Mouse (Mus musculus) neural tube, embryonic 11.5 days (tissue): ENCODE data around the gene Tbc1d7. TPM values are rescaled to one million over a fixed set of nuclear protein-coding genes. Genes with fewer than 3 reads are reported as not detected.

Experiments
- ATAC-seq: fragments of 200-750 bp; cut with Nextera tagmentation; 2 replicates; pipeline ENCODE4 v1.8.0; 2017; ENCODE audit warnings: moderate number of reproducible peaks, mild to moderate bottlenecking, moderate TSS enrichment, moderate library complexity; ENCODE audit not compliant: insufficient read depth, low FRiP score, low TSS enrichment
- DNase-seq: peaks from one replicate; pipeline ENCODE4 v3.0.0-alpha.2; 2015; ENCODE audit warnings: low spot score
- H3K27ac ChIP-seq: fragments of 300-500 bp; sonication (generic); 2 replicates; pipeline ENCODE4 v1.5.1; 2014; ENCODE audit warnings: low read depth, mild to moderate bottlenecking, low read length
- H3K27me3 ChIP-seq: fragments of 300-500 bp; sonication (generic); 2 replicates; pipeline ENCODE4 v1.6.1; 2014; ENCODE audit warnings: mild to moderate bottlenecking, low read length, mixed read lengths; ENCODE audit not compliant: control insufficient read depth, insufficient read depth
- H3K36me3 ChIP-seq: fragments of 300-500 bp; sonication (generic); 2 replicates; pipeline ENCODE4 v1.6.1; 2014; ENCODE audit warnings: mild to moderate bottlenecking, low read length, moderate library complexity, mixed read lengths; ENCODE audit not compliant: control insufficient read depth, insufficient read depth
- H3K4me1 ChIP-seq: fragments of 300-500 bp; sonication (generic); 2 replicates; pipeline ENCODE4 v1.6.1; 2014; ENCODE audit warnings: low read length, mixed read lengths; ENCODE audit not compliant: control insufficient read depth, insufficient read depth
- H3K4me2 ChIP-seq: fragments of 300-500 bp; sonication (generic); 2 replicates; pipeline ENCODE4 v1.6.1; 2014; ENCODE audit warnings: low read depth, mild to moderate bottlenecking, moderate library complexity
- H3K4me3 ChIP-seq: fragments of 300-500 bp; sonication (generic); 2 replicates; pipeline ENCODE4 v1.5.1; 2014; ENCODE audit warnings: low read depth, low read length
- H3K9ac ChIP-seq: fragments of 300-500 bp; sonication (generic); 2 replicates; pipeline ENCODE4 v1.6.1; 2014; ENCODE audit warnings: mild to moderate bottlenecking, low read length
- H3K9me3 ChIP-seq: fragments of 300-500 bp; sonication (generic); 2 replicates; pipeline ENCODE4 v1.6.1; 2016; ENCODE audit warnings: low read length; ENCODE audit not compliant: control insufficient read depth
- WGBS: fragments of 180-500 bp; shearing (Covaris S2); extraction: QIAGEN DNeasy Blood & Tissue Kit; methylation state at CpG from one replicate; pipeline ENCODE4 v1.1.7; 2014; 5-methylcytosine and 5-hydroxymethylcytosine counted together
- polyA plus RNA-seq: library from polyadenylated mRNA; unstranded; fragments of >200 nt; fragmentation: Nextera tagmentation; extraction: Ambion mirVana; gene quantifications from 2 replicates; pipeline ENCODE4 v1.2.1, GENCODE M21; 2014

Gene Tbc1d7
- polyA plus RNA-seq, 1 experiment from 2014 or later, result 75.4 TPM

GRCm38 (mm10) chr13:43134468-43134867, 36.8 kb downstream of the Tbc1d7 start:
- DNase-seq (no peak), ATAC-seq (no peak)
- whole genome bisulfite sequencing, result 81% methylated on average over 4 of the region's 4 CpGs
- no peaks in the 10 kb centered on the region for H3K9me3 ChIP-seq
- no peak overlapping the region for H3K27ac ChIP-seq
- H3K9ac ChIP-seq, result no peak overlapping the region
- no peaks in the 10 kb centered on the region for H3K36me3 ChIP-seq
- H3K4me2 ChIP-seq, result no peak overlapping the region
- H3K27me3 ChIP-seq, result no peaks in the 10 kb centered on the region
- no peaks in the 10 kb centered on the region for H3K4me1 ChIP-seq
- H3K4me3 ChIP-seq, result no peak overlapping the region

GRCm38 (mm10) chr13:43133400-43133799, 37.9 kb downstream of the Tbc1d7 start:
- Histone ChIP-seq H3K4me3 (no peak overlapping the region), H3K27ac (no peak overlapping the region), H3K4me2 (no peak overlapping the region), H3K4me1 (no peaks in the 10 kb centered on the region), H3K9ac (no peak overlapping the region), H3K27me3 (no peaks in the 10 kb centered on the region), H3K36me3 (no peaks in the 10 kb centered on the region), H3K9me3 (no peaks in the 10 kb centered on the region)
- no peak for DNase-seq
- WGBS, result 80% methylated on average over 7 of the region's 7 CpGs
- no peak for ATAC-seq

- Histone ChIP-seq H3K9me3 (no peaks in the 10 kb centered on the region), H3K9ac (no peak overlapping the region), H3K27me3 (no peaks in the 10 kb centered on the region), H3K4me2 (no peak overlapping the region), H3K4me1 (no peaks in the 10 kb centered on the region), H3K27ac (no peak overlapping the region), H3K36me3 (no peaks in the 10 kb centered on the region), H3K4me3 (no peak overlapping the region)
- ATAC-seq, result no peak
- no peak for DNase-seq
- 80% methylated on average over 9 of the region's 9 CpGs for WGBS
These were observed 38.4 kb downstream of the Tbc1d7 start for GRCm38 (mm10) chr13:43132859-43133258.

- Histone ChIP-seq H3K36me3 (no peaks in the 10 kb centered on the region), H3K27ac (no peak overlapping the region), H3K4me3 (no peak overlapping the region), H3K4me2 (no peak overlapping the region), H3K9ac (no peak overlapping the region), H3K4me1 (no peaks in the 10 kb centered on the region), H3K9me3 (no peaks in the 10 kb centered on the region), H3K27me3 (no peaks in the 10 kb centered on the region)
- 79% methylated on average over 10 of the region's 10 CpGs for WGBS
- DNase-seq, result no peak
- ATAC-seq, result no peak
These were observed 39.5 kb downstream of the Tbc1d7 start for GRCm38 (mm10) chr13:43131741-43132191.

GRCm38 (mm10) chr13:43130161-43130560, 41.1 kb downstream of the Tbc1d7 start:
- DNase-seq (no peak), ATAC-seq (no peak)
- H3K27me3 ChIP-seq, result no peaks in the 10 kb centered on the region
- no peak overlapping the region for H3K4me3 ChIP-seq
- H3K4me1 ChIP-seq, result no peaks in the 10 kb centered on the region
- no peak overlapping the region for H3K27ac ChIP-seq
- H3K36me3 ChIP-seq, result no peaks in the 10 kb centered on the region
- 58% methylated on average over 6 of the region's 6 CpGs for WGBS
- H3K9me3 ChIP-seq, result no peaks in the 10 kb centered on the region
- no peak overlapping the region for H3K4me2 ChIP-seq
- H3K9ac ChIP-seq, result no peak overlapping the region

- WGBS, result 30% methylated on average over 4 of the region's 4 CpGs
- no peak for ATAC-seq
- H3K4me2 ChIP-seq, result no peak overlapping the region
These were observed 46.6 kb downstream of the Tbc1d7 start for GRCm38 (mm10) chr13:43124683-43125074.

GRCm38 (mm10) chr13:43123895-43124682, 47.2 kb downstream of the Tbc1d7 start:
- no peak for ATAC-seq
- no peak overlapping the region for H3K9ac ChIP-seq
- H3K27me3 ChIP-seq, result no peaks in the 10 kb centered on the region
- no peak for DNase-seq
- no peaks in the 10 kb centered on the region for H3K36me3 ChIP-seq
- no peak overlapping the region for H3K4me2 ChIP-seq
- H3K27ac ChIP-seq, result no peak overlapping the region
- H3K4me1 ChIP-seq, result no peaks in the 10 kb centered on the region
- 63% methylated on average over 17 of the region's 17 CpGs for WGBS
- no peak overlapping the region for H3K4me3 ChIP-seq
- no peaks in the 10 kb centered on the region for H3K9me3 ChIP-seq

More at GRCm38 (mm10) chr13:43124683-43125074, 46.6 kb downstream of the Tbc1d7 start:
- no peaks in the 10 kb centered on the region for H3K4me1 ChIP-seq
- no peak overlapping the region for H3K9ac ChIP-seq
- H3K9me3 ChIP-seq, result no peaks in the 10 kb centered on the region
- DNase-seq, result no peak
- no peaks in the 10 kb centered on the region for H3K36me3 ChIP-seq
- no peak overlapping the region for H3K27ac ChIP-seq
- no peak overlapping the region for H3K4me3 ChIP-seq
- H3K27me3 ChIP-seq, result no peaks in the 10 kb centered on the region

GRCm38 (mm10) chr13:43122306-43123070, 48.8 kb downstream of the Tbc1d7 start:
- no peak overlapping the region for H3K27ac ChIP-seq
- H3K4me3 ChIP-seq, result no peak overlapping the region
- H3K4me1 ChIP-seq, result no peaks in the 10 kb centered on the region
- no peak overlapping the region for H3K9ac ChIP-seq
- H3K27me3 ChIP-seq, result no peaks in the 10 kb centered on the region
- H3K36me3 ChIP-seq, result no peaks in the 10 kb centered on the region
- 0 out of 2 replicates have a peak overlapping the region, but pooled peaks have one; percentile 2 for H3K4me2 ChIP-seq
- no peaks in the 10 kb centered on the region for H3K9me3 ChIP-seq
- peak; percentile 24 for DNase-seq
- no peak for ATAC-seq
- 69% methylated on average over 16 of the region's 16 CpGs for whole genome bisulfite sequencing
